Mouse (Mus musculus) right cerebral cortex, postnatal 10 days (tissue): ENCODE measurements around the gene Gm20388.

Experiments
- DNase-seq, 2 experiments: peaks; one replicate each; pipeline ENCODE4 v3.0.0; 2021; ENCODE audit warnings: low spot score in 2 of 2

Gm20388 gene

DNA sequence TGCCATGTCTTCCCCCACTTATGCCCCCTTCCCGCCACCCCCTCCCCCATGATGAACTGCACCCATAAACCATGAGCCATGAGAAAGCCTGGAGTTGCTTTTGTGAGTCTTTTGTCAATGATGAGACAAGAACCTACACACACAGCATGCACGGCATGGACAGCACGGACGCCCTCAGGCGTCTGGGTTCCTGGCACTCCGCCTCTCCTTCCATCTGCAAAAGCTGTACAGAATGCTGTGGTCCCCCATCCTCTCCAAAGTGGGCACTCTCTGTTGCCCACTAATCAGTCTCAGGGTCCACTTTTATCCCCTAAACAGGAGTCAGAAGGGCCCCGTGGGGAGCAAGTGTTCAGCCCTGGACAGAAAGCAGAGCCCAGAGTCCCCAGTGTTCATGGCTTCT is 4484.3 kb downstream of the Gm20388 start:
- no peak for DNase-seq
